Mouse (Mus musculus) intestine, embryonic 15.5 days (tissue): ENCODE measurements around the gene Smtn. TPM values are rescaled to one million over a fixed set of nuclear protein-coding genes. Genes with fewer than 3 reads are reported as not detected.

ENCODE experiments used
- ATAC-seq: fragments of 200-750 bp; cut with Nextera tagmentation; 2 replicates; pipeline ENCODE4 v1.8.0; 2017; ENCODE audit warnings: moderate TSS enrichment, moderate library complexity
- H3K27ac ChIP-seq: fragments of 300-500 bp; sonication (generic); 2 replicates; pipeline ENCODE4 v1.5.1; 2015; ENCODE audit warnings: mild to moderate bottlenecking, inconsistent platforms
- H3K27me3 ChIP-seq: fragments of 300-500 bp; sonication (generic); replicated peaks from 2 replicates; pipeline ENCODE4 v1.6.1; 2015; ENCODE audit warnings: inconsistent platforms
- H3K36me3 ChIP-seq: fragments of 300-500 bp; sonication (generic); 2 replicates; pipeline ENCODE4 v1.6.1; 2015; ENCODE audit warnings: inconsistent platforms
- H3K4me1 ChIP-seq: fragments of 300-500 bp; sonication (generic); replicated peaks from 2 replicates; pipeline ENCODE4 v1.6.1; 2015; ENCODE audit warnings: inconsistent platforms
- H3K4me2 ChIP-seq: fragments of 300-500 bp; sonication (generic); replicated peaks from 2 replicates; pipeline ENCODE4 v1.6.1; 2015; ENCODE audit warnings: mild to moderate bottlenecking, inconsistent platforms
- H3K4me3 ChIP-seq: fragments of 300-500 bp; sonication (generic); replicated peaks from 2 replicates; pipeline ENCODE4 v1.5.1; 2015; ENCODE audit warnings: inconsistent platforms
- H3K9ac ChIP-seq: fragments of 300-500 bp; sonication (generic); 2 replicates; pipeline ENCODE4 v1.6.1; 2015; ENCODE audit warnings: inconsistent platforms
- H3K9me3 ChIP-seq: fragments of 300-500 bp; sonication (generic); 2 replicates; pipeline ENCODE4 v1.6.1; 2016; ENCODE audit warnings: inconsistent platforms
- WGBS: fragments of 180-500 bp; shearing (Covaris S2); methylation state at CpG from one replicate; pipeline ENCODE4 v1.1.7; 2015; 5-methylcytosine and 5-hydroxymethylcytosine counted together
- polyA plus RNA-seq: library from polyadenylated mRNA; unstranded; fragments of >200 nt; fragmentation: Nextera tagmentation; extraction: Ambion mirVana; gene quantifications from 2 replicates; pipeline ENCODE4 v1.2.1, GENCODE M21; 2015

The Smtn gene
- polyA plus RNA-seq, 1 experiment from 2014 or later = 78.3 TPM

DNA sequence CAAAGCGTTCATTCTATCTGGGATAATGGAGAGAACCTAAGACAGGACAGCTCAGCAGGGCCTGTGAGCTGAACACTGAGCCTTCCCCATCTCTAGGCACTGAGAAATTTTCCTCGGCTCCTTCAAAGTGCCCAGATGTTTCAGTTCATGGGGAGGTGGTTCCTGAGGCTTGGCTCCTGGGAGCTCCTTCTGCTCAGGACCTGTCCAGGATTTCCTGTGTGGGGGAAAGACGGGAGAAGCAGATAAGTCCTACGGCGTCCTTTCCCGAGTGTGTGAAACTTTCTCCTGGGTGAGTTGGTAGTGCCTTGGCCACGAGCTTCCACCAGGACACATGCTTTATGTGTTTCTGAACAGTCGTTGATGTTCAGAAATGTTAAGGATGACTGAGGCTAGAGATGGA is 29.9 kb upstream of the Smtn start:
- no peaks in the 10 kb centered on the region for H3K9me3 ChIP-seq
- H3K36me3 ChIP-seq = no peaks in the 10 kb centered on the region
- H3K4me3 ChIP-seq = no peak overlapping the region
- no peak for ATAC-seq
- no peak overlapping the region for H3K9ac ChIP-seq
- peaks cover 24% of the 10 kb centered on the region for H3K4me1 ChIP-seq
- no peaks in the 10 kb centered on the region for H3K27me3 ChIP-seq
- no peak overlapping the region for H3K27ac ChIP-seq
- H3K4me2 ChIP-seq = no peak overlapping the region
- WGBS = 83% methylated on average over 8 of the region's 8 CpGs

DNA sequence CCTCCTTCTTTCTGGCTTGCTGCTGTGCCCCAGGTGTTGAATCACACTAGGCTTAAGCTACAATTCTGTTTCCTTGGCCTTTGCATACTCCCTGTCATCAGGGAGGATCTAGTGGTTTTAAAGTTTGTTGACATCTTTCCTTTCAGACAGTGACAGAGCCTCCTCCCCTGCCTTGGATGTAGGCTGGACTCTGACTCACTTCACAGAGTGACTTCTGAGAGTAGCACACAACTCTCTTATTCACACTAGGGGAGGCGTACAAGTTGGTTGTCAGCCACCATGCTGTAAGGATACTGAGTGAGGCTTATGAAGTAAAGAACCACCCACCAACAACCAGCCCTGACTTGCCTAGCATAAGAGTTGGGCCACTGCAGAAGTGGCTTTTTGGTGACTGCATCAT is 27.5 kb upstream of the Smtn start:
- Histone ChIP-seq H3K4me3 (no peak overlapping the region), H3K9ac (no peak overlapping the region), H3K4me1 (peaks cover 10% of the 10 kb centered on the region), H3K36me3 (no peaks in the 10 kb centered on the region), H3K27me3 (no peaks in the 10 kb centered on the region), H3K9me3 (no peaks in the 10 kb centered on the region), H3K4me2 (no peak overlapping the region), H3K27ac (no peak overlapping the region)
- ATAC-seq = no peak
- 97% methylated on average over 1 of the region's 1 CpGs for WGBS

DNA sequence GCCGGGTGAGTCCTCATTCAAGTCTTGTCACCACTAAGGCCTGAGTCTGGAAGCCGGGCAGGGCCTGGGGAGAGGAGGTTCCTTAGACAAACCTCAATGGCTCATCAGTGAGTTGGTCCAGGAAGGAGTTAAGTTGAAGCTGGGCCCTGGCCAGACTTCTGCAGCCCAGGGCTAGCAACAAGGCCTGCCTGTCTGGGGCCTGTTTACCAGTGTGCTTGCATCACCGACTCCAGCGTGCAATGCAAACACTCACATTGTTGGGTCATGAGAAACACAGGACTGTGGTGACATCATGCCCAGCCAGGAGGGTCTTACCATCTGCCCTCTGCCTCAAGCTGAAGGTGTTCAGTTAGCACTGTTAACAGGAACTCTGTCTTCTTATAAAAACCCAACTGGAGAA is 25.6 kb upstream of the Smtn start:
- no peak overlapping the region for H3K4me3 ChIP-seq
- no peaks in the 10 kb centered on the region for H3K27me3 ChIP-seq
- no peaks in the 10 kb centered on the region for H3K9me3 ChIP-seq
- 63% methylated on average over 4 of the region's 4 CpGs for WGBS
- H3K4me2 ChIP-seq = no peak overlapping the region
- H3K36me3 ChIP-seq = no peaks in the 10 kb centered on the region
- no peak overlapping the region for H3K9ac ChIP-seq
- ATAC-seq = peak; percentile 67
- H3K4me1 ChIP-seq = peaks cover 4% of the 10 kb centered on the region; the same call in 1 of the 2 replicates
- H3K27ac ChIP-seq = no peak overlapping the region

DNA sequence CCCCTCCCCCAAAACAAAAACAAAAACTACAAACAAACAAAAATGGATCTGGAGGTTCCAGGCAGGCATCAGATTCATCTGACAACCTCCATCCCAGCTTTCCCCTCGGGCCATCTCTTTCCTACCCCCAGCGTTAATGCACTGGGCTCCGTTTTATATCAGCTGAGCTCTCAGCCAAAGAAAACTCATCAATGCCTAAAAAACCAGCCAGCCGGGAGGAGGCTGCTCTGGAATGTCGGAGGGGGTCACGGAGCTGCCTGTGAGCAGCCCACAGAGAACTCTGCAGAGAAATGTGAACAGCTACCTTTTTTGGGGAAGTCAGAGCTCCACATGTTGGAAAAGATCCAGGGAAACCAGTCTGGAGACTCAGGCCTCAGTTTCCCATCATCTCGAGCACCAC is 24.0 kb upstream of the Smtn start:
- H3K9ac ChIP-seq = no peak overlapping the region
- ATAC-seq = no peak
- H3K9me3 ChIP-seq = no peaks in the 10 kb centered on the region
- peaks cover 4% of the 10 kb centered on the region; the same call in 1 of the 2 replicates for H3K4me1 ChIP-seq
- no peaks in the 10 kb centered on the region for H3K27me3 ChIP-seq
- H3K4me2 ChIP-seq = no peak overlapping the region
- H3K36me3 ChIP-seq = no peaks in the 10 kb centered on the region
- WGBS = 45% methylated on average over 7 of the region's 7 CpGs
- H3K27ac ChIP-seq = peak overlapping the region; percentile 79
- H3K4me3 ChIP-seq = no peak overlapping the region

DNA sequence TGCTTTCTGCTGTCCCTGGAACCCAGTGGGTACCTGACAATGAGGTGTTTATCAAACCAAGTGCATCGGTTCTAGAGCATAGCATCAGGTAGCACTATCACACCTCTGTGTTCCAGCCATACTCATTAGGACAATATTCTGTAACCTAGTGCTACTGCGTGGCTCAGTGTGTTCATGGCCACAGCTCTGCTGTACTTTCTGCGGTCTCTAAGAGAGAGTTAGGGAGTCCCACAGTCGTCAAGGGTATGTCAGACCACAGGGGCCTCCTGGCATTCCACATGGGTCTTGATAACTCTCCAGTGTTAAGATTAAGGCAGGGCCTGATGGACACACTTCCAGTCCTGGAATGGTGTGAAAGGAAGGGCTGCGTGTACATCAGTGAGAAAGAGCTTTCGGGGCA is 23.4 kb upstream of the Smtn start:
- WGBS = 83% methylated on average over 6 of the region's 6 CpGs
- Histone ChIP-seq H3K27ac (0 out of 2 replicates have a peak overlapping the region, but pooled peaks have one; percentile 79), H3K4me3 (no peak overlapping the region)

DNA sequence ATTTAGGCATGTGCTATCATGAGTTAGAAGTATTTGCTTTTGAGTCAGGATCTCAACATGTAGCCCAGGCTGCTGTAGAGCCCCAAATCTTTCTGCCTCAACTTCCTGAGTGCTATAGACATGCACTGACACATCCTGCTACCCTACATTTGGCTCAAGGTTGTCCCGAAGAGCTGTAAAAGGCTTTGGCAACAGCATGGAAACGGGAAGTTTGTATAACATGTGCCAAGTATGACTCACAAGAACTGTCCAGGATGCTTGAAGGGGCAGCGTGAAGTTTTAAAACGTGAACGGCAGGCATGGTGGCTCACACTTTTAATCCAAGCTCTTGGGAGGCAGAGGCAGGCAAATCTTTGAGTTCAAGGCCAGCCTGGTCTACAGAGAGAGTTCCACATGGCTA is 19.8 kb upstream of the Smtn start:
- peaks cover 4% of the 10 kb centered on the region; the same call in 1 of the 2 replicates for H3K4me1 ChIP-seq
- no peaks in the 10 kb centered on the region for H3K9me3 ChIP-seq
- H3K27me3 ChIP-seq = no peaks in the 10 kb centered on the region
- no peak overlapping the region for H3K4me3 ChIP-seq
- 56% methylated on average over 5 of the region's 5 CpGs for WGBS
- no peaks in the 10 kb centered on the region for H3K36me3 ChIP-seq
- no peak overlapping the region for H3K4me2 ChIP-seq
- H3K27ac ChIP-seq = no peak overlapping the region
- no peak overlapping the region for H3K9ac ChIP-seq
- no peak for ATAC-seq

More for the DNA sequence above, 23.4 kb upstream of the Smtn start:
- Histone ChIP-seq H3K9me3 (no peaks in the 10 kb centered on the region), H3K36me3 (no peaks in the 10 kb centered on the region), H3K4me1 (peaks cover 4% of the 10 kb centered on the region; the same call in 1 of the 2 replicates), H3K27me3 (no peaks in the 10 kb centered on the region), H3K4me2 (no peak overlapping the region), H3K9ac (no peak overlapping the region)
- ATAC-seq = no peak

DNA sequence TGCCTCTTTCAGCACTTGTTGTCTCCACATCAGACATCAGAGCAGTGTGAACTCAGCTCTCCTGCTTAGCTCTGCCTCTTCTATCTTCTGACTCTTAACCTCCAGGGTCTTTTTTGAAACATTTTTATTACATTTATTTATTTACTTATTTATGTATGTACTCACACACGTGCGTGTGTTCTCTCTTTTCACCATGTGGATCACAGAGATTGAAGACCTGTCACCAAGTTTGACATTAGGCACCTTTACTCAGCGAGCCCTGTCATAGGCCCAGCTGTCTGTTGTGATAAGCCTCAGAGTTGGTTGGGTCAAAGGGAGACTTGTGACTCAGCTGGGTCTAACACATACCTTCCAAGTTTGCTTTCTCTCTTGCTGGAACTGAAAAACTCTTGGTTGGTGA is 17.4 kb upstream of the Smtn start:
- no peak for ATAC-seq
- H3K4me3 ChIP-seq = no peak overlapping the region
- 69% methylated on average over 3 of the region's 3 CpGs for WGBS

DNA sequence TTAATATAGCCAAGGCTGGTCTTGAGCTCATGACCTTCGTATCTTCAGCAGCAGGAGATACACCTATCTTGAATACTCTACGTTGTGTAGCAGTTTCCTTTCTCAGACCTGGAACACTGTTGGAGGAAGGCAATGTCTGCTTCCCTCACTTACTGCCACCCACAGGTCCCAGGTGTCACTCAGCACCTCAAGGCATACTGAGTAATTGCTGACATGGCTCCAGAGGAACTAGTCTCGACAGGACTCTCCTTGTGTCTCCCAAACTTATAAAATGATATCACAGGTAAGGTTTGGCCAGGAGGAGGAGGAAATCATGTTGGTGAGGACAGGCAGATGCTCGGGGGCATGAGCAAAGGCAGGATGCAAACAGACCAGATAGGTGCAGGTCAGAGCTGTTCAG is 14.6 kb upstream of the Smtn start:
- Histone ChIP-seq H3K27ac (no peak overlapping the region), H3K9me3 (no peaks in the 10 kb centered on the region), H3K4me2 (no peak overlapping the region), H3K27me3 (no peaks in the 10 kb centered on the region), H3K36me3 (no peaks in the 10 kb centered on the region), H3K4me1 (no peaks in the 10 kb centered on the region), H3K9ac (no peak overlapping the region), H3K4me3 (no peak overlapping the region)
- no peak for ATAC-seq
- WGBS = 90% methylated on average over 4 of the region's 4 CpGs

More for the DNA sequence above, 17.4 kb upstream of the Smtn start:
- no peaks in the 10 kb centered on the region for H3K36me3 ChIP-seq
- no peak overlapping the region for H3K9ac ChIP-seq
- H3K9me3 ChIP-seq = no peaks in the 10 kb centered on the region
- no peaks in the 10 kb centered on the region for H3K4me1 ChIP-seq
- no peak overlapping the region for H3K4me2 ChIP-seq
- no peaks in the 10 kb centered on the region for H3K27me3 ChIP-seq
- no peak overlapping the region for H3K27ac ChIP-seq

DNA sequence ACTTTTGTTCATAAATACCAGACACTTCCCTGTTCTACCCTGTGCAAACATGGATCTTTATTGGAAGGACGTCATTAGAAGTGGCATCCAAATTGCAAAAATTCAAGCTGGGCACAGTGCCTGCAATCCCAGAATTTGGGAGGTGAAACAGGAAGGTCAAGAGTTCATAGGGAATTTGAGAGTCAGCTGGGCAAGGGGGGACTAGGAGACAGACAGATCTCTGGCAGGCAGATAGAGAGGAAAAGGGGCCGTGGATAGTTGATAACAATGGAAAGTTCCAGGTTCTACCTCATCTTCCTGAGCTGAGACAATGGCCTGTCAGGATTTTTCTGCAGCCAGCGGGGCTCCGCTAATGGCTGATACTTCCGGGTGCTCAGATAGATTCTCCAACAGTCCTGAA is 9.4 kb upstream of the Smtn start:
- Histone ChIP-seq H3K27me3 (no peaks in the 10 kb centered on the region), H3K27ac (no peak overlapping the region), H3K36me3 (no peaks in the 10 kb centered on the region), H3K4me3 (no peak overlapping the region), H3K4me1 (peaks cover 6% of the 10 kb centered on the region; the same call in 1 of the 2 replicates), H3K9ac (no peak overlapping the region), H3K4me2 (no peak overlapping the region), H3K9me3 (no peaks in the 10 kb centered on the region)
- no peak for ATAC-seq
- 73% methylated on average over 5 of the region's 5 CpGs for WGBS

DNA sequence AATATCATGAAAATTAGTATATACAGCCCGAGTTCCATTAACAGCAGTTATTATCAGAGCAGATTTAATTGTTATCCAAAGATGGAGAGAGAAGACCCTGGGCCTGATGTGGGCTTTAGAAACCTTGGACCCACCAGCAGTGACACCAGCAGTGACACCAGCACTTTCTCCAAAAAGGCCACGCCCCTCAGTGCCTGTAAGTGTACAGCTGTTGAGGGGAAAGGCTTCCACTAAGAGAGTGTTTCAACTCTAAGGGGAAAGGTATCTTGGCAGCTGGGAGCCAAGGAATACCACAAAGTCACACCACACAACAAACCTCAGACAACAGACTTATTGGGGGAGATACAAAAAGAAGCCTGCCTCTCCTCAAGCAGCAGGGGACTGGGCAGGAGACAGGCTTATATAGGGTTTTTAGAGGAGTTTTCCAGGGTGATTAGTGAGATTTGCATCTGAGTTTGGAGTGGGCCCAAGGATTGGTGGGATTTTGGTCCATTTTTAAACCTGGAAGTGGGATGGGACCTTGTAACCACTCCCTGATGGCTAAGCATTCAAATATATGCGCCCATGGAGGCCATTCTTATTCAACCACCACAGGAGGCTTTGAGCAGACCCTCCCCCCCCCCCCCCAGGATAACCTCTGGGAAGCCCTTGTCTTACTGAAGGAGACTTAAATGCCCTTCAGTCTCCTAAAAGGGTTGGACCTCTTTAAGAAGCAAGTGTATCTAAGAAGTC is 8.3 kb upstream of the Smtn start:
- Histone ChIP-seq H3K27ac (no peak overlapping the region), H3K27me3 (no peaks in the 10 kb centered on the region), H3K4me2 (no peak overlapping the region), H3K9ac (no peak overlapping the region), H3K36me3 (no peaks in the 10 kb centered on the region), H3K4me3 (no peak overlapping the region), H3K4me1 (peaks cover 6% of the 10 kb centered on the region; the same call in 1 of the 2 replicates), H3K9me3 (no peaks in the 10 kb centered on the region)
- no peak for ATAC-seq
- 65% methylated on average over 3 of the region's 3 CpGs for WGBS

DNA sequence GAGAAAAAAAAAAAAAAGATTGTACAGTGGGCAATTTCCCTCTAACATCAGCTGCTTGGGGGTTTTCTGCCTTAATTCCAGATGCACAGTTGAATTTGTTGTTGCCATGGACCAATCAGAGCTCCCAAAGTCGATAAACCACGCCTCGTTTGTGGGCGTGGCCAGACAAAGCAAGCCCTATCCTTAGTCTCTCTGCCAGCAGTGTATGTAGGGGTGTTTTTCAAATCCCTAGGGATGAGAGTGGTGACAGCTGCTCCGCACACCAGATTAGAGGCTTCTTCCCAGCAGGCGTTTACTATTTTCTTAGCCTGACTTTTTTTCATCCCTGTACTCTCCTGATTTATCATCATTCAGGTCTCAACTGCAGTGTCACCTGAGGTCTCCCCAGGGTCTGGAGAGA is 7.6 kb upstream of the Smtn start:
- Histone ChIP-seq H3K27ac (no peak overlapping the region), H3K9ac (no peak overlapping the region), H3K4me2 (no peak overlapping the region), H3K4me3 (no peak overlapping the region), H3K4me1 (peaks cover 6% of the 10 kb centered on the region; the same call in 1 of the 2 replicates), H3K9me3 (no peaks in the 10 kb centered on the region), H3K36me3 (no peaks in the 10 kb centered on the region), H3K27me3 (no peaks in the 10 kb centered on the region)
- 45% methylated on average over 6 of the region's 6 CpGs for WGBS
- no peak; the same call in 1 of the 2 replicates for ATAC-seq

DNA sequence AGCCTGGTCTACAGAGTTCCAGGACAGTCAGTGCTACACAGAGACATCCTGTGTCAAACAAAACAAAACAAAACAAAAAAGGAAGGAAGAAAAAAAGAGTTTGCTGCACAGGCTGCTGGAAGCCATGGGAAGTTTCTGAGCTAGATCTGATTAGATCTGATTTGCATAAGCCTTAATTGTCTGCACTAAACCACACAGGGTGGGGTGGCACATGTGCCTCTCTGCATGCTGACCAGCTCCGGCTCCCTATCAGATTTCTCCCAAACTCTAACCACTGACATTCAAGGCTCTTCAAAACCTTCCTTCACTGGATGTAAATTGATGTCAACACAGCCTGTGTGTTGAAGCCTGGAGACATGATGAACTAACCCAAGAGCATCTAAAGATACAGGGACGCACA is 6.6 kb upstream of the Smtn start:
- Histone ChIP-seq H3K27me3 (no peaks in the 10 kb centered on the region), H3K4me3 (no peak overlapping the region), H3K36me3 (no peaks in the 10 kb centered on the region), H3K9me3 (no peaks in the 10 kb centered on the region), H3K9ac (no peak overlapping the region), H3K27ac (no peak overlapping the region), H3K4me1 (peaks cover 9% of the 10 kb centered on the region), H3K4me2 (no peak overlapping the region)
- ATAC-seq = no peak
- 85% methylated on average over 2 of the region's 2 CpGs for WGBS

DNA sequence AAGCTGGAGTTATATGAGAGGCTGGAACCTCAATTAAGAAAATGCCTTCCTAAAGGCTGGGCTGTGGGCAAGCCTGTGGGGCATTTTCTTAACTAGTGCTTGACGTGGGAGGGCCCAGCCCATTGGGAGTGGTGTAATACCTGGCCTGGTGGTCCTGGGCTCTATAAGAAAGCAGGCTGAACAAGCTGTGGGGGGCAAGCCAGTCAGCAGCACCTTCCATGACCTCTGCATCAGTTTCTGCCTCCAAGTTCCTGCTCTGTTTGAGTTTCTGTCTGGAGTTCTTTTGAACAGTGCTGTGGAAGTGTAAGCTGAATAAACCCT is 5.8 kb upstream of the Smtn start:
- H3K9me3 ChIP-seq = no peaks in the 10 kb centered on the region
- H3K9ac ChIP-seq = no peak overlapping the region
- no peaks in the 10 kb centered on the region for H3K36me3 ChIP-seq
- H3K27ac ChIP-seq = no peak overlapping the region
- H3K4me1 ChIP-seq = peaks cover 9% of the 10 kb centered on the region
- no peak overlapping the region for H3K4me3 ChIP-seq
- no peak overlapping the region for H3K4me2 ChIP-seq
- no peaks in the 10 kb centered on the region for H3K27me3 ChIP-seq
- WGBS = 20% methylated on average over 1 of the region's 1 CpGs
- ATAC-seq = no peak
